Mouse (Mus musculus) Patski (cell line): ENCODE measurements around the gene Iba57. TPM values are rescaled to one million over a fixed set of nuclear protein-coding genes. Genes with fewer than 3 reads are reported as not detected.
A peak's percentile ranks its signal among the peaks of the same experiment; 100 is the strongest.

Experiments
- ATAC-seq: fragments of 100-300 bp; one replicate; pipeline ENCODE4 v1.8.0; 2021
- CTCF ChIA-PET: fragments of 350-600 bp; sonication (Branson Sonifier 250); formaldehyde crosslinking; loops from one replicate; lab custom pipeline; 2022; ENCODE audit warnings: inconsistent platforms; lab: Charles Lee
- POLR2A ChIA-PET: fragments of 350-600 bp; sonication (Branson Sonifier 250); formaldehyde crosslinking; loops from one replicate; lab custom pipeline; 2022; ENCODE audit warnings: antibody characterized with exemption, inconsistent platforms; lab: Charles Lee
- DNase-seq: peaks from one replicate; pipeline ENCODE4 v3.0.0-alpha.2; 2011; ENCODE audit warnings: low read depth, low spot score
- H3K27me3 ChIP-seq: fragments of 371-371 bp; one replicate; pipeline ENCODE4 v1.5.1; 2021
- CTCF ChIP-seq: fragments of 100-300 bp; IDR thresholded peaks from one replicate; pipeline ENCODE4 v1.5.1; 2021
- in situ Hi-C: fragments of 300-500 bp; cut with MboI; formaldehyde crosslinking; loops from 3 replicates; pipeline ENCODE4 v1.11.1; 2018; ENCODE audit warnings: low pct_unique_long_range_greater_than_20kb, mixed read lengths
- polyA plus RNA-seq: library from polyadenylated mRNA; unstranded; gene quantifications from one replicate; pipeline ENCODE4 v1.2.3, GENCODE M21; 2021

Gene Iba57
- polyA plus RNA-seq, 1 experiment from 2014 or later: 6.8 TPM

- in situ Hi-C loops: no loop called here
- no peak for TF ChIP-seq CTCF
- CTCF ChIA-PET: no interaction called here
- no peak for DNase-seq
- H3K27me3 ChIP-seq: no peaks in the 10 kb centered on the region
- no peak for ATAC-seq
- POLR2A ChIA-PET: no interaction called here
Measured at GRCm38 (mm10) chr11:59201216-59202002, 37.9 kb upstream of the Iba57 start.

- no peaks in the 10 kb centered on the region for H3K27me3 ChIP-seq
- ATAC-seq (no peak), DNase-seq (no peak)
- ChIA-PET POLR2A (interaction anchor here (1.5 kb wide), 1 partner anchor 10 kb away, joined by 3 read pairs; no protein-coding TSS in a partner anchor), CTCF (no interaction called here)
- no peak for TF ChIP-seq CTCF
- in situ Hi-C loops: no loop called here
Measured at GRCm38 (mm10) chr11:59196230-59196629, 32.7 kb upstream of the Iba57 start.

- in situ Hi-C loops: no loop called here
- TF ChIP-seq CTCF: no peak
- ATAC-seq: no peak
Measured at GRCm38 (mm10) chr11:59192059-59192386, 28.5 kb upstream of the Iba57 start, which contains the start of gene Guk1. TSS of gene Guk1 (minus strand) at chr11:59192212.

GRCm38 (mm10) chr11:59191231-59192058 lies 27.9 kb upstream of the Iba57 start:
- POLR2A ChIA-PET: interaction anchor here (0.6 to 1.0 kb wide), 2 partner anchors 11 to 51 kb away, joined by 3 to 7 read pairs; partner anchors contain the start of gene Mrpl55
- no peak for TF ChIP-seq CTCF
- CTCF ChIA-PET: no interaction called here
- ATAC-seq (peak; percentile 82), DNase-seq (no peak)
- in situ Hi-C loops: no loop called here
- H3K27me3 ChIP-seq: no peaks in the 10 kb centered on the region

More at GRCm38 (mm10) chr11:59192059-59192386, 28.5 kb upstream of the Iba57 start, which contains the start of gene Guk1:
- CTCF ChIA-PET: no interaction called here
- DNase-seq: no peak
- POLR2A ChIA-PET: no interaction called here
- no peaks in the 10 kb centered on the region for H3K27me3 ChIP-seq

GRCm38 (mm10) chr11:59187706-59188105 lies 24.2 kb upstream of the Iba57 start:
- CTCF ChIA-PET: no interaction called here
- in situ Hi-C loops: no loop called here
- H3K27me3 ChIP-seq: no peaks in the 10 kb centered on the region
- POLR2A ChIA-PET: no interaction called here
- ATAC-seq: no peak
- no peak for TF ChIP-seq CTCF
- no peak for DNase-seq

GRCm38 (mm10) chr11:59185490-59185889 lies 22.0 kb upstream of the Iba57 start:
- POLR2A ChIA-PET: no interaction called here
- ATAC-seq (no peak), DNase-seq (no peak)
- no peak for TF ChIP-seq CTCF
- CTCF ChIA-PET: interaction anchor here (1.0 to 1.2 kb wide), 3 partner anchors 12 to 87 kb away, joined by 3 to 4 read pairs (median 3); no protein-coding TSS in a partner anchor
- H3K27me3 ChIP-seq: no peaks in the 10 kb centered on the region
- in situ Hi-C loops: no loop called here

- ATAC-seq: peak; percentile 78
- ChIA-PET CTCF (interaction anchor here (1.2 to 1.9 kb wide), 4 partner anchors 10 to 32 kb away, joined by 3 to 8 read pairs (median 4); no protein-coding TSS in a partner anchor), POLR2A (interaction anchor here (1.3 kb wide), 1 partner anchor 10 kb away, joined by 3 read pairs; no protein-coding TSS in a partner anchor)
- no peak for DNase-seq
- no peaks in the 10 kb centered on the region for H3K27me3 ChIP-seq
- in situ Hi-C loops: loop anchor here (5.0 kb wide), 1 partner anchor 82 kb away; no protein-coding TSS in a partner anchor
- no peak for TF ChIP-seq CTCF
Measured at GRCm38 (mm10) chr11:59183821-59184220, 20.3 kb upstream of the Iba57 start.

- CTCF ChIA-PET: interaction anchor here (0.9 to 1.9 kb wide), 5 partner anchors 9 to 31 kb away, joined by 3 to 8 read pairs (median 5); partner anchors contain the start of gene Iba57
- H3K27me3 ChIP-seq: peaks cover under 1% of the 10 kb centered on the region
- POLR2A ChIA-PET: interaction anchor here (1.3 kb wide), 1 partner anchor 9 kb away, joined by 3 read pairs; no protein-coding TSS in a partner anchor
- DNase-seq (no peak), ATAC-seq (no peak)
- in situ Hi-C loops: loop anchor here (5.0 kb wide), 1 partner anchor 81 kb away; no protein-coding TSS in a partner anchor
- TF ChIP-seq CTCF: no peak
Measured at GRCm38 (mm10) chr11:59182864-59183331, 19.4 kb upstream of the Iba57 start, which contains the start of gene Gjc2. TSS of gene Gjc2 (minus strand) at chr11:59183213.

GRCm38 (mm10) chr11:59176921-59177320 lies 13.4 kb upstream of the Iba57 start:
- ATAC-seq (no peak), DNase-seq (no peak)
- H3K27me3 ChIP-seq: peaks cover 36% of the 10 kb centered on the region
- in situ Hi-C loops: no loop called here
- no peak for TF ChIP-seq CTCF
- ChIA-PET POLR2A (no interaction called here), CTCF (no interaction called here)

GRCm38 (mm10) chr11:59176475-59176874 lies 12.9 kb upstream of the Iba57 start:
- TF ChIP-seq CTCF: no peak
- no peak for DNase-seq
- peaks cover 36% of the 10 kb centered on the region for H3K27me3 ChIP-seq
- POLR2A ChIA-PET: no interaction called here
- no peak for ATAC-seq
- CTCF ChIA-PET: no interaction called here
- in situ Hi-C loops: no loop called here
